Mouse (Mus musculus) MEL (cell line): ENCODE data around the gene Sfxn1. TPM values are rescaled to one million over a fixed set of nuclear protein-coding genes. Genes with fewer than 3 reads are reported as not detected.

Experiments used
- DNase-seq: peaks from one replicate; pipeline ENCODE4 v3.0.0; 2011; ENCODE audit warnings: low read depth, low spot score
- H3K27ac ChIP-seq: 2 replicates; pipeline ENCODE4 v1.5.1; 2012; ENCODE audit warnings: low read depth, mild to moderate bottlenecking, control low read depth, low read length, moderate library complexity; ENCODE audit not compliant: control insufficient read depth
- H3K27me3 ChIP-seq, 2 experiments: fragments of 150-350 bp in 1 of 2; sonication (generic) in 1 of 2; 2 replicates each; pipeline ENCODE4 v1.6.1; 2012; ENCODE audit warnings: low read length in 2 of 2, mild to moderate bottlenecking in 2 of 2, improper control_type of control experiment in 1 of 2, moderate library complexity in 1 of 2; ENCODE audit not compliant: insufficient read depth in 2 of 2, control insufficient read depth in 1 of 2
- H3K36me3 ChIP-seq, 2 experiments: 2 replicates each; pipeline ENCODE4 v1.6.1; 2012 to 2014; ENCODE audit warnings: low read length in 2 of 2, improper control_type of control experiment in 1 of 2, inconsistent platforms in 1 of 2, mild to moderate bottlenecking in 1 of 2; ENCODE audit not compliant: insufficient read depth in 2 of 2, control insufficient read depth in 1 of 2
- H3K4me1 ChIP-seq, 2 experiments: fragments of 150-350 bp in 1 of 2; sonication (generic) in 1 of 2; 2 replicates each; pipeline ENCODE4 v1.6.1; 2012; ENCODE audit warnings: low read length in 2 of 2, improper control_type of control experiment in 1 of 2, mild to moderate bottlenecking in 1 of 2; ENCODE audit not compliant: insufficient read depth in 2 of 2, control insufficient read depth in 1 of 2
- H3K4me3 ChIP-seq, 2 experiments: fragments of 150-350 bp in 1 of 2; sonication (generic) in 1 of 2; 2 replicates each; pipeline ENCODE4 v1.5.1; 2012; ENCODE audit warnings: low read depth in 2 of 2, low read length in 2 of 2, mild to moderate bottlenecking in 2 of 2, moderate library complexity in 2 of 2, control low read depth in 1 of 2, improper control_type of control experiment in 1 of 2; ENCODE audit not compliant: control insufficient read depth in 1 of 2, insufficient read depth in 1 of 2
- H3K79me2 ChIP-seq: 2 replicates; pipeline ENCODE4 v1.6.1; 2012; ENCODE audit warnings: mild to moderate bottlenecking, low read length, moderate library complexity; ENCODE audit not compliant: control insufficient read depth, poor library complexity, insufficient read depth
- H3K9ac ChIP-seq: 2 replicates; pipeline ENCODE4 v1.6.1; 2012; ENCODE audit warnings: low read depth, mild to moderate bottlenecking, control low read depth, low read length, moderate library complexity; ENCODE audit not compliant: control insufficient read depth, poor library complexity, severe bottlenecking
- H3K9me3 ChIP-seq: fragments of 150-350 bp; sonication (generic); replicated peaks from 2 replicates; pipeline ENCODE4 v1.6.1; 2012; ENCODE audit warnings: mild to moderate bottlenecking, low read length, improper control_type of control experiment, moderate library complexity; ENCODE audit not compliant: insufficient read depth
- BHLHE40 ChIP-seq: IDR thresholded peaks from 2 replicates; pipeline ENCODE4 v1.6.1; 2012; ENCODE audit warnings: low read depth, mild to moderate bottlenecking, inconsistent platforms, low read length, improper control_type of control experiment, borderline replicate concordance
- CHD1 ChIP-seq: IDR thresholded peaks from 2 replicates; pipeline ENCODE4 v1.6.1; 2012; ENCODE audit warnings: low read depth, mild to moderate bottlenecking, inconsistent platforms, low read length, improper control_type of control experiment
- CTCF ChIP-seq, 3 experiments: IDR thresholded peaks in 2 of 3; conservative IDR thresholded peaks in 1 of 3; 2 replicates each; pipeline ENCODE4 v1.5.1; 2011 to 2012; ENCODE audit warnings: low read length in 3 of 3, low read depth in 2 of 3, mild to moderate bottlenecking in 2 of 3, improper control_type of control experiment in 1 of 3, inconsistent platforms in 1 of 3, mixed read lengths in 1 of 3, moderate library complexity in 1 of 3; ENCODE audit not compliant: control insufficient read depth in 1 of 3, insufficient read depth in 1 of 3, poor library complexity in 1 of 3, severe bottlenecking in 1 of 3
- E2F4 ChIP-seq: IDR thresholded peaks from 2 replicates; pipeline ENCODE4 v1.6.1; 2011; ENCODE audit warnings: low read depth, low read length, improper control_type of control experiment, borderline replicate concordance
- ETS1 ChIP-seq: IDR thresholded peaks from 2 replicates; pipeline ENCODE4 v1.6.1; 2012; ENCODE audit warnings: low read depth, mild to moderate bottlenecking, inconsistent platforms, low read length, improper control_type of control experiment, moderate library complexity
- GABPA ChIP-seq: IDR thresholded peaks from 2 replicates; pipeline ENCODE4 v1.6.1; 2012; ENCODE audit warnings: low read depth, mild to moderate bottlenecking, inconsistent platforms, low read length, improper control_type of control experiment, moderate library complexity
- GATA1 ChIP-seq: IDR thresholded peaks from 2 replicates; pipeline ENCODE4 v1.6.1; 2011; ENCODE audit warnings: low read depth, low read length, improper control_type of control experiment
- JUND ChIP-seq: IDR thresholded peaks from 2 replicates; pipeline ENCODE4 v1.6.1; 2011; ENCODE audit warnings: low read depth, mild to moderate bottlenecking, improper control_type of control experiment, low read length
- KAT2A ChIP-seq: conservative IDR thresholded peaks from 2 replicates; pipeline ENCODE4 v1.6.1; 2012; ENCODE audit warnings: low read depth, low read length, improper control_type of control experiment, inconsistent platforms
- MAZ ChIP-seq: IDR thresholded peaks from 2 replicates; pipeline ENCODE4 v1.6.1; 2012; ENCODE audit warnings: low read depth, mild to moderate bottlenecking, inconsistent platforms, low read length, improper control_type of control experiment
- MEF2A ChIP-seq: IDR thresholded peaks from 2 replicates; pipeline ENCODE4 v1.6.1; 2014; ENCODE audit warnings: low read depth, mild to moderate bottlenecking, inconsistent platforms, low read length, improper control_type of control experiment; ENCODE audit not compliant: poor library complexity, insufficient replicate concordance, severe bottlenecking; ENCODE audit errors: extremely low read depth
- MYB ChIP-seq: IDR thresholded peaks from 2 replicates; pipeline ENCODE4 v1.6.1; 2011; ENCODE audit warnings: mild to moderate bottlenecking, low read depth, low read length, improper control_type of control experiment
- NELFE ChIP-seq: IDR thresholded peaks from 2 replicates; pipeline ENCODE4 v1.6.1; 2011; ENCODE audit warnings: low read depth, low read length, improper control_type of control experiment
- TAL1 ChIP-seq: IDR thresholded peaks from 2 replicates; pipeline ENCODE4 v1.6.1; 2012; ENCODE audit warnings: mild to moderate bottlenecking, inconsistent platforms, low read length, moderate library complexity, mixed read lengths
- TBP ChIP-seq: IDR thresholded peaks from 2 replicates; pipeline ENCODE4 v1.8.0; 2011; ENCODE audit warnings: low read depth, low read length, improper control_type of control experiment
- USF2 ChIP-seq, 2 experiments: IDR thresholded peaks; 2 replicates each; pipeline ENCODE4 v1.6.1; 2011 to 2012; ENCODE audit warnings: improper control_type of control experiment in 2 of 2, low read length in 2 of 2, borderline replicate concordance in 1 of 2, inconsistent platforms in 1 of 2, low read depth in 1 of 2, mild to moderate bottlenecking in 1 of 2; ENCODE audit not compliant: insufficient read depth in 1 of 2
- ZMIZ1 ChIP-seq: IDR thresholded peaks from 2 replicates; pipeline ENCODE4 v1.6.1; 2012; ENCODE audit warnings: low read depth, mild to moderate bottlenecking, inconsistent platforms, low read length, improper control_type of control experiment, moderate library complexity
- ZNF384 ChIP-seq: IDR thresholded peaks from 2 replicates; pipeline ENCODE4 v1.6.1; 2012; ENCODE audit warnings: low read depth, mild to moderate bottlenecking, inconsistent platforms, low read length, improper control_type of control experiment
- polyA plus RNA-seq, 2 experiments: library from polyadenylated mRNA; stranded (reverse) in 1 of 2; unstranded in 1 of 2; fragments of >175 nt in 1 of 2; fragments of >200 nt in 1 of 2; gene quantifications; 2 replicates each; pipeline versions ENCODE4 v1.2.1 to v1.2.4; 2012; ENCODE audit warnings: low replicate concordance in 2 of 2, low read depth in 1 of 2; ENCODE audit not compliant: insufficient read length in 2 of 2, insufficient read depth in 1 of 2, missing spikeins in 1 of 2
- total RNA-seq: library from RNA; depleted of rRNA; stranded (reverse); fragments of 300-350 nt; gene quantifications from 2 replicates; pipeline ENCODE4 v1.2.3, GENCODE M21; 2012

Gene Sfxn1
- total and polyA plus RNA-seq, 3 experiments: 42.8 to 74.6 TPM; not detected in 1

DNA sequence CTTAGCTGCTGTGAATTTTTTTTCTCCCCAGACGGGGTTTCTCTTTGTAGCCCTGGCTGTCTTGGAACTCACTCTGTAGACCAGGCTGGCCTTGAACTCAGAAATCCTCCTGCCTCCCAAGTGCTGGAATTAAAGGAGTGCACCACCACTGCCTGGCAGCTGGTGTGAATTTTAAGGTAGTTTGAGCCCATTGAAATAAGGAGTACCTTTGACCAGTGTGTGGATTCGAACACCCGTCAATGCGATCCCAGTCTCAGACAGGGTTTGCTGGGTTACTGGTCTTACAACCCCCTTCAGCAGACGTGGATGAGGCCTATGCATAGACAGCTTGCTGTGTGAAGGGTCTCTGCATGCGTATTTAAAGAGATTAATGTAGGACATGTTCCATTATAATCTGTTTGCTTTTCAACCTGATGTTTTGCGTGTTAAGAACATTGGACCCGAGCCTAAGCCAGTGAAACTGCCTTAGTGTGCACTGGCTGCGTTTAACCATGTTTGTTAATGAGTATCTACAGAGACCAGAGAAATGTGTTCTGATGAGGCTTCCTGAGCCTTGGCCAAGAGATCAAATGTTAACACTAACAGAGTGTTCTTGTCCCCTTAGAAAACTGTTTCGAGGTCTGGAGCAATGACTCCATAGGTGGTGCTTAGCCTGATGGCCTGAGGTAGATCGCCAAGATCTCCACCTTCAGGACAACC is 5.2 kb downstream of the Sfxn1 start:
- Histone ChIP-seq H3K9ac (no peak overlapping the region), H3K4me3 (no peak overlapping the region), H3K36me3 (peaks cover 10 to 29% of the 10 kb centered on the region in 2 experiments; a peak in 3 of 4 replicates), H3K27me3 (no peaks in the 10 kb centered on the region), H3K4me1 (peaks cover 8 to 43% of the 10 kb centered on the region in 2 experiments), H3K27ac (no peak overlapping the region), H3K9me3 (no peaks in the 10 kb centered on the region), H3K79me2 (peaks cover 86% of the 10 kb centered on the region)
- TF ChIP-seq NELFE: no peak
- TF ChIP-seq USF2 (IDR thresholded peaks at IDR 0.05; ENCODE audit: borderline replicate concordance in 1 of 2, insufficient read depth in 1 of 2, low read depth in 1 of 2, low read length in 2 of 2): no peak
- TF ChIP-seq ZNF384: no peak
- TF ChIP-seq KAT2A: no peak
- TF ChIP-seq GABPA: no peak
- no peak for TF ChIP-seq ETS1
- TF ChIP-seq CTCF (IDR thresholded peaks at IDR 0.05 in 2 of 3, conservative IDR thresholded peaks at IDR 0.05 in 1 of 3; ENCODE audit: control insufficient read depth in 1 of 3, insufficient read depth in 1 of 3, low read depth in 2 of 3, low read length in 3 of 3, poor library complexity in 1 of 3, severe bottlenecking in 1 of 3): no peak
- no peak for TF ChIP-seq TAL1
- TF ChIP-seq E2F4: no peak
- TF ChIP-seq GATA1: no peak
- no peak for TF ChIP-seq MAZ
- TF ChIP-seq MEF2A: no peak
- no peak for DNase-seq

DNA sequence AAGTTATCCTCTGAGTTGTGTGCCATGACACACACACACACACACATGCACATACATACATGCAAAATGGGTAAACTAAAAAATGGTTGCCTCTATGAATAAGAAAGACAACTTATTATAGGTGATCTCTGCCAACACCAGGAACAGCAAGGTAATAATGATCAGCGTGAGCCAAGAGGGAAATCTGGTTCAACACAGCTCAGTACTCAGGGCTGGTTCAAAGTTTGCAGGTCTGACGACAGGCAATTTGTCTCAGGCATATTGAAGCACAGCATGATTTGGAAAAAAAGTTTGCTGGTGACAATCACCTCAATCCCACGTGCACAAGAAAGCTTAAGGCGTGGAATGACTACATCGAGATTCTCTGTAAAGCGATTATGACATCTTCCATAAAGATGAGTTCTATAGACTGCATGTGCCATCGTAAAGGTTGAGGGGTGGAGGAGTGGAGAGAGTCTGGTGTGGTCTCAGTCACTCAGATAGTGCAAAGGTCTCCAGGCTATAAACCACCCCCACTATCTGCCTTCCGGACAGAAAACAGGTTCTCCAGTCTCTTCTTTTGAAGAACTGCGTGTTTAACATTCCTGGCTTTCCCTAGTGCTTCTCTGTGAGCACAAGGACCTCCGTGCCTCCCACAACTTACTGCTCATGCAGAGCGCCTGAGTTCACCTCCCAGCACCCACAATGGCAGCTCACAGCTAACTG is 6.0 kb downstream of the Sfxn1 start:
- Histone ChIP-seq H3K27me3 (no peaks in the 10 kb centered on the region), H3K9ac (no peak overlapping the region), H3K9me3 (no peaks in the 10 kb centered on the region), H3K36me3 (peaks cover 14 to 35% of the 10 kb centered on the region in 2 experiments; a peak in 3 of 4 replicates), H3K4me3 (no peak overlapping the region), H3K79me2 (peaks cover 82% of the 10 kb centered on the region), H3K4me1 (peaks cover 12 to 46% of the 10 kb centered on the region in 2 experiments), H3K27ac (no peak overlapping the region)
- TF ChIP-seq GATA1 (no peak), MYB (no peak), CTCF (IDR thresholded peaks at IDR 0.05 in 2 of 3, conservative IDR thresholded peaks at IDR 0.05 in 1 of 3; ENCODE audit: control insufficient read depth in 1 of 3, insufficient read depth in 1 of 3, low read depth in 2 of 3, low read length in 3 of 3, poor library complexity in 1 of 3, severe bottlenecking in 1 of 3) (no peak), CHD1 (no peak), ZMIZ1 (no peak), JUND (no peak), TBP (no peak), BHLHE40 (no peak), MAZ (no peak), GABPA (no peak)
- no peak for DNase-seq
